Mouse (Mus musculus) layer of hippocampus, adult 8-10 months (tissue): ENCODE measurements around the gene Gpr161. TPM values are rescaled to one million over a fixed set of nuclear protein-coding genes. Genes with fewer than 3 reads are reported as not detected.

Experiments
- DNase-seq, 2 experiments: peaks; one replicate each; pipeline ENCODE4 v3.0.0; 2022; ENCODE audit warnings: low spot score in 2 of 2
- total RNA-seq, 4 experiments: library from RNA; stranded (reverse); gene quantifications; 2 replicates each; pipeline ENCODE4 v1.2.4; 2022

Gpr161 gene
- total RNA-seq = 10 to 100 TPM; 48.2 to 76.2 (median 62.3) TPM

DNA sequence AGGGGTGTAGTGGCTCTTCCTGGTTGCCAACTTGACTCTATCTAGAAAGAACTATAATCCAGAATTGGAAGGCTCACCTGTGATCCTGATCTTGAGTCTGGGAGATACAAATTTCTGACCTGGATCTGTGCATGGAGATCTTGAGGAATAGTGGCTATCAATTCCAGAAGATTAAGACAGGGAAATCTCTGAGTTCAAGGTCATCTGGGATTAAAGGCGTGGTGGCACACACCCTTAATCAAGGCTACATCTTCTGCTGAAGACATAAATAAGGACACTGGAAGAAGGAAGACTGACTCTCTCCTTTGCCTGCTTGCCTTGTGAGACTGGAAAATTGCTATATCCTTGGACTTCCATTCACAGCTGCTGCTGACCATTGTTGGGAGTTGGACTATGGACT lies at the start of gene Gpr161:
Gene Gpr161 (plus strand): TSS at position 301 of the 400 bp plus-strand sequence.
- no peak for DNase-seq

DNA sequence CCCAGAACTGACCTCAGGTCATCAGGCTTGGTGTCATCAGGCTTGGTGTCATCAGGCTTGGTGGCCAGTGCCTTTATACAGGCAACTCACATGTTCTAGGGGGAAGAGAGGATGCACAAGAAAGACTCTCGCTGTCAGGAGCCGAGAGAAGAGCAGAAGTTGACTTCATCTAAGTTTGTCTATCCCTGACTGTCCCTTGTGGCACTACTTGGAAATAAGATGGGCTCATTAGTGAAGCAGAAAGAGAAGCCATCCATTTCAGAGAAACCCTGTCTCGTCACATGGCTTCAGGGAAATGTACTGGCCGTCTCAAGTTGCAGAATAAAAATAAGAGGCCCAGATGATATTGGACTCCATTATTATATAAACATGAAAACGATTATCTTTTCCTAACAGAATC lies 49.0 kb upstream of the Gpr161 start:
- DNase-seq = no peak

DNA sequence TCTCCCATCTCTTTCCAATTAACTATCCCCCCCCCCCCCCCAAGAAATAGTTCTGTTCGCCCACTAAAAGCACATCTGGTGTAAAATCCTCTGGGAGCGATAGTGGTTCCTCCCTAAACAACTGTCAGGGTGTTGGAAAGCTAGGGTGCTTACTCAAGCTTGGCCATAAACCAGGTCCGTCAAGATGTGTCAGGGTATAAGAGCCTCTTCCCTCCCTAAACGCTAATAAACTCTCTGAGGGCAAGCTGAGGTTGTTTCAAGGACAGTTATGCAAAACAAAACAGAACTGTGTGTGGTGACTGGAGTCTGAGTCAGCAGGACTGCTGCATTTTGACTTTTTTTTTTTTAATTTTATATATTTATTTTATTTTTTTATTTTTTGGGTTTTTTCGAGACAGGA lies 48.5 kb upstream of the Gpr161 start:
- no peak for DNase-seq

DNA sequence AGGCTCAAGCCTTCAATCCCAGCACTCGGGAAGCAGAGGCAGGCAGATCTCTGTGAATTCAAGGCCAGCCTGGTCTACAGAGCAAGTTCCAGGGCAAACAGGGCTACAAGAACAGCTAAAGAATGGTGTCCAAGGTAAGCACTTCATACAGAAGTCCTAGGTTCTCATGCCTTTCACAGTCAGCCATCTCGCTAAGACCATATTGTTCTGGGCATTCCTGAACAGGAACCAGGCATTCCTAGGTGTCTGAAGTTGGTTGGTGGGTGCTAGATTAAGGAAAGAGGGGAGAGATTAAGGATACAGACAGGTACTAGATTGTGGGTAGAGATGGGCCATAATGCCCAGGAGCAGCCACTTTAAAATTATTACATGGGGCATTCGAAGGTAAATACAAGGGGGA lies 47.8 kb upstream of the Gpr161 start:
- DNase-seq = no peak

DNA sequence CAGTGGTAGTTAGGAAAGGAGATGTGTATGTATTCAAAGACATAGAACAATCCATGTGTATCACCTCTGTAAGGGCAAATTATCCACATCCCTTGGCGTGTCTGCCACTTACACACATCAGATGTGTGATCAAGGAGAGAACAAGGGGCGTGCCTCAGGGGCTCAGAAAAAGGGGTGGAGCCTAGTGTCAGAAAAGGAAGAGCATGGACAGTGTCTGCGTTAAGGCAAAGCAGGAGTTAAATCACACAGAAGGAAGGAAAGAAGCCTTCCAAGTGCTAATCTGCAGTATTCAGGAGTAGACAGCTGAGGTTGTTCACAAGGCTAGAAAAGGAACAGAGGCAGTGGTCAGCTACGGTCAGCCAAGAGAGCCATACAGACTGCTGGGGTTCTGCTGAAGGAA lies 46.7 kb upstream of the Gpr161 start:
- DNase-seq = no peak

DNA sequence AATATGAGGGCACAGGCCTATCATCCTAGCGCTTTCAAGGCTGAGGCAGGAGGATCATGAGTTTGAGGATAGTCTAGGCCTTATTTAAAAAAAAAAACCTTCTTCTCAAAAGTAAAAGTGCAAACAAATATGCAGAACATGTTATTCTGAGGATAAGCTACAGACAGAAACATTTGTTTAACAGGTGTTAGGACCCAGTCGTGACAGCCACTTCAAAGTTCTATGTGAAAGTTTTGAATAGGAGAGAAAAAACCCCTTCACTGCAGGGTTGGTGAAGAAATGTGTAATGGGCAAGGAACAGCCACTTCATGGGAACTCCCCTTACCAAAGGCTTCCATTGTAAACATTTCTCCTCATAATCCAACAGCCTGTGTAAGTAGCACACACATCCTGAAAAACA lies 45.0 kb upstream of the Gpr161 start:
- no peak for DNase-seq

DNA sequence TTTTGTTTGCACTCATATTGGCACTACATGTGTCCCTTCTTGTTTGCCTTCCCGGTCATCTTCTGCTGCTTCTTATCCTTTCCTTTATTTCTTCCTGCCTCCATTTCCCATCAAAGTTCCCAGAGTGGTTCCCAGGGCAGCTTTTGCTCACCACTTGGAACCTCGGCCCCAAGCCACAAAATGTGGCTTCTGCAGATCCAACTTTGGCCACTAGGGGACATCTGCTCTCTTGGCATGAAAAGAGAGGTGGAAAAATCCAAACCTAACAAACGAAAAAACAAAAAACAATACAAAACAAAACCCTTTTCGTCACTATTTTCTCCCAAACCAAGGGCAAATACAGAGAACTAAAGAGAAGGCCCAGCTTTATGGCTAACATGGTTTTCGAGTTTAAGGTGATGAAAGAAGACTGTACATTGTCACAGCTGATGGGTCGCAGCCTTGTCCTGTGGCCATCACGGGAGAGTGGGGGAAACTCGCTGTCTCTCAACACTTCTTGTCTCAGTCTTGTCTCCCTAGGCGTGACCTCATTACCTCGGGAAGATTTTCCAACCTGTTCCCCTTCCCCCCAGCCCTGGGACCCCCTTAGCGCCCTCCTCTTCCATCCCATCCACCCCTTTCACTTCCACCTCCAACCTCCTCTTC lies 43.4 kb upstream of the Gpr161 start:
- peak in 1 of 2 experiments; percentile 42 for DNase-seq

DNA sequence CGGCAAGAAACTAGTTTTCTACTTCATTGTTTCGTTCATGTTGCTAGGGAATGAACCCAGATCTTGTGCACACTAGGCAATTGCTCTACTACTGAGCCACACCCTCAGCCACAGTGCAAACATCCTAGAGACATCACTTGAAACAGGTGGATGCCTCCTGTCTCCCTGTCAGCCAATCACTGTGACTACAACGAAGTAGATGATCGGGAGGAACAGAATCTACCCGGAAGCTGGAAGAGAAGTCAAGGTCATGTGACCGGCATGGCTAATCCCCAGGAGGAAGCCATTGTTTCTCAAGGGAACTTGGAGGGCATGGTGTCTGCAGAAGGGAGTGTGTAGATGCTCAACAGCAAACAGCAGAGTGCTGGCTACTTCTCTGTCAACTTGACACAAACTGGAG lies 20.6 kb upstream of the Gpr161 start:
- DNase-seq = no peak

DNA sequence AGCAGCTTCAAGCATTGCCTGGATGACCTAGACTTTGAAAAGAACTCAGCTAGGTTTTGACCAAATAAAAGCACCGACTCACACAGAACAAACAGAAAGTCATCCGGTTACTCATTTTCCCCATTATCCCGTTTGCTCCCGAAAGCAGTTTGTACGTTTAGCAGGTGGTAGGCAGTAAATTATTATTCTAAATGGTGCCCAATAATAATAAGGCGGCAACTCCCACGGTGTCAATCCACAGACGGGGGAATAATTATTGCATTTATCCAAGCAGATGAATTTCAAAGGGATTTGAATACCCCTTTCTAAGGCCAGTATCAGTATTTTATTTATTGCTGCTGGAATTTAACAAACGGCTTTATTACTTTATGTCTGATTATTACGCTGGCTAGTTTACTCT lies 14.8 kb upstream of the Gpr161 start:
- no peak for DNase-seq

DNA sequence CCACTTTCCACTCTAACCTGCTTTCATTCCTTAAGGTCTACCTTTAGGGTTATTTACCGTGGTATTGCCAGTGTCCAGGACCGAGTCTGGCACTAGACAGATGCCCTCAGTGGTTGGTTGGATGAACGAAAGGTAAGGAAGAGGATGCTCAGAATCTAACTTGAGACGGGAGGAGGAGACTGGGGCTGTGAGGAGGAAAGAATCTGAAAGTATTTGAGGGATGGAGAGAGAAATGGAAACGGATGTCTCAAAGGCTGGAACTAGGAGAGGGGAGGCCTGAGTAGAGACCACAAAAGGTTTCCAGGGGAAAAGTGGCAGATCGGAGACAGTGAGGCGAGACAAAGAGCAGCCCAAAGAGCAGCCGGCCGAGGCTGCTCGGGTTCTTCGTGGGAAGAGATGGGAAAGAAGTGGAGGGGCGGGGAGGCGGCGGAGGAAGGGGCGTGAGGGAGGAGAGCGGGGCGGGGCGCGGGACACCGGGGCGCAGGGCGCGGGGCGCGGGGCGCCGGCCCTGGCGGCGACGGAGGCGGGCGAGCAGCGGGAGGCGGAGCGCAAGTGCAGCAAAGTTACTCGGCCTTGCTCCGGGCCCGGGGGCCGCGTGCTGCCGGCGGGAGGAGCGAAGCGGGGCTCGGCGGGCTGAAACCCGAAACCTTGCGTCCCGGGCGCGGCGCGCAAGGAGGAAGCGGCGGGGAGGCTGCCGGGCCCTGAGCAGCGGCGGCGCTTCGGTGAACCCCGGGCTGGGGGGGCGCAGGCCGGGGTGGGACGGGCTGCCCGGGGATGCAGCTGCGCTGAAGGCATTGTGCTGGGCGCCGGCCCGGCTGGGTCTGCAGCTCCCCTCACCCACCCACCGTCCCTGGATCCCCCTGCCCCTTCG lies 14.0 kb upstream of the Gpr161 start:
- no peak for DNase-seq

DNA sequence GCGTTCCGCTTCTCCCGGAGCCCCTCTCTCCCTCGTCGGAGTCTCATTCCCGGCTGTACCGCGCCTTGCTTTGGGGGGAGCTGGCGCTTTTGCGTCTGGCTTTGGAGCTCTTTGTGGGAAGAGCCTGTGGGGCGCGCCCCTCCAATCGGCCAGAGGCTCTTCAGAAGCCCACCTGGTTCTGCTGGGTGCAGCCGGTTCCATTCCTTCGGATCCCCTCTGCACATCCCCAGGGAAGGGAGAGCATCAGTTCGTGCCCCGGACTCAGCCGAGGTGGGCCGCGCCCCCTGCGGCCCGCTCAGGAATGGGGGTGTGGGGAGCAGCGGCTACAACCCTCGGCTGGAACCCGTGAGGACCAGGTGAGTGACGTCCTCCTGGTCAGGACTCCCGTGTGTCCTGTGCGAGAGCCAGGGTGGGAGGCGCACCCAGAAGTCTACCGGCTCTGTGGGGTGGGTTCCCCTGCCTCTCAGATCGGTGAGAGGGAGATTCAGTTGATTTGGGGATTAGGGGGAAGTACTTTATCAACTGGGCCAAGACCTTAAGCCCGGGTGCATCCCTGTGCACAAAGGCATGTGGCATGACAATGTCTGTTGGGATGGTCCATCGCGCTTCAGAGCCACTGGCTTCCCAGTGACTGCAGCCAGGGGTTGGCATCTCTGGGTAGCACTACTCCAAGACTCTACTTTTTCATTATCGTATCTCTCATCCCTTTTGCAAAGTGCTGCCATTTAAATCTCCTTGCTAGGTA lies 13.2 kb upstream of the Gpr161 start:
- no peak for DNase-seq

DNA sequence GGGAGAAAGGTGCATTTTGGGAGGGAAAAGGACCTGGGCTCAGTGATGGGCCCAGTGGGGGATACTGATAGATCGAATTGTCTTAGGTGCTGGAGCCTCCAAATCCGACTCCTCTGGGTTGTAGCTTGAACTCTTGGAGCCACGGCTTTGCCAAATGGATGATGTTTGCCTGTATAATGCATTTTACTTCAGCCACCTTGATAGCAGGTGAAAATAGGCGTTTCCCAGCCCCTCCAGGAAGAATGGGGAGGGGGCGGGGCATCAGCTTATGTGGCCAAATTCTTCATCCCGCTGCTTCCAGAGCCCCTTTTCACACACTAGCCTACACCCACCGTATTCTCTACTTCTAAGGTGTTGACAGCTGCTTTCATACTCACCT lies 12.6 kb upstream of the Gpr161 start:
- DNase-seq = no peak

DNA sequence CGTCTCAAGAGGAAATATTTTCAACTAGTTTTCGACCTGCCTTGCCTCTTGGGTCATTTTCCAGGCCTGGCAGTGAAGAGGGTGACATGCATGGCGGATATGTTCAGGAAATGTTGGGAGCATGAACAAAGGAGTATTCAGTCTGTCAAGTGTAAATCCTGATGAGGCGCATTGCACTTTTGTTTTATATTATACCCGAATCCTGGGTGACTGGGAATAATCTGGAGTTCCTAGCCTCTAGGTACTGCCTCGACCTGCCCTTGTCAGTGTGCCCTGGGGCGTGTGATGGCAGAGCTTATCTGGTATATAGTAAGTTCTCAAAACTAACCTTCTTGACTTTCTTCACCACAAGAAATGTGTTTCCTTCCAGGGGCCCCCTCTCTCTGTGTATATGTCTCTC lies 11.5 kb upstream of the Gpr161 start:
- no peak for DNase-seq

DNA sequence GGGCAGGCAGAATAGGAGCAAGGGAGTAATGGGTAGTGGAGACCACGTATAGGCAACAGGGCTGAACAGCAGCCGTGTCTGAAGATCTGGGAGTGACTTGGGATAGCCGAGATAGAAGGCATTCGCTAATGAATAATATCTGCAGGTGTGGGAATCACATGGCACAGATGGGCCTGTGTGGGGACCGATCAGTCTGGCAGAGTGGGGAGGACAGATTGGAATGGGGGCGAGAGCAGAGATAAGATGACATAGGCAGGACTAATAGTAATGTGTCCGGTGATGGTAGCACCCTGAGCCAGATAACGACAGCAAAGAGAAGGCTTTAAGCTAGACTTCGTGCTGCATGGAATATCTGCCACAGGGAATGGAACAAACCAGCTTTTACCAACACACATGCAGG lies 7.4 kb upstream of the Gpr161 start:
- DNase-seq = peak; percentile 53 to 54

DNA sequence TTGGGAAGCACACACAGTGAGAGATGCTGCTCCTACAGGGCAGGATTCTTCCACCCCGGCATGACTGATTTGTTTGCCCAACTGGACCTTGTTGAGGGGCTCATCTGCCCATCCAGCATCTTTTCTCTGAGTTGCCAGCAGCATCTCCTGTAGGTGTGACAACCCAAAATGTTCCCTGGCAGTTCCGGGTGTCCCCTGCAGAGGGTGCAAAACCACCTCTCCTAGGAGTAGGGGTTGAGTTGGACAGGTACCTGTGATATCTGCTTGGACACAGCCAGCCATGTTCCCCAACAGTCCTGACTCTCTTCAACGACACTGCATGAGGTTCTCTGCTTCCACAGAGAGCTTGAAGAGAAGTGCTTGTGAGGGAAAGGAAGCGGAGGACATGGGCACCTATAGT lies 5.8 kb upstream of the Gpr161 start:
- no peak for DNase-seq

DNA sequence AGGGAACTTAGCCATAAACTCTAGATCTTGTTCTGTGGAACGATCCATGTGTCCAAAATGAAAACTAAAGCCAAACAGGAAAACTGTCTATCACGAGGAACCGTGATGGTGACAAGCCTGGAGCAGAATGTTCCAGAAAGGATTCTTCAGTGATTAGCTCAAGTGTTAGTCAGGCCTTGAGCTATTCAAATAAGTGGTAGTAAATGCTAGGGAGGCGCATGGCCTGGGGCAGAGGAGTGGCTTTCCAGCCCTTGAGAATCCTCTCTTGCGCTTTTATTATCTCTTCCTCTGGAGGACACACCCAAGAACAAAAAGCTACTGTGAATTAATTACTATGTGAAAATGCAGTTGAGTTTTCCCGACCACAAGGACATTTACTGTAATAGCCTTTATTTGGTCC lies 4.0 kb upstream of the Gpr161 start:
- no peak for DNase-seq

DNA sequence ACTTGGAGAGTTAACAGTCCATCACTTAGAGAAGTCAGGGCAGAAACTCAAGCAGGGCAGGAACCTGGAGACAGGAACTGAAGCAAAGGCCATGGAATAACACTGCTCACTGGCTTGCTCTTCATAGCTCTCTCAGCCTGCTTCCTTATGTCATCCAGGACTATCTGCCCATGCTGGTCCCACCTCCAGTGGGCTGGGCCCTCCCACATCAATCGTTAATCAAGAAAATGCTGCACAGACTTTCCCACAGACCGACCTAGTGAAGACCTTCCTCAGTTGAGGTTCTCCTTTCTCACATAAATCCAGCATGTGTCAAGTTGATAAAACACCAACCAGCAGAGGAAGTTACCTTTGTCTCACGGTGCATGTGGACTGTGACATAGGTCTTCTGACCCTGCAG lies 5.5 kb downstream of the Gpr161 start:
- DNase-seq = no peak

DNA sequence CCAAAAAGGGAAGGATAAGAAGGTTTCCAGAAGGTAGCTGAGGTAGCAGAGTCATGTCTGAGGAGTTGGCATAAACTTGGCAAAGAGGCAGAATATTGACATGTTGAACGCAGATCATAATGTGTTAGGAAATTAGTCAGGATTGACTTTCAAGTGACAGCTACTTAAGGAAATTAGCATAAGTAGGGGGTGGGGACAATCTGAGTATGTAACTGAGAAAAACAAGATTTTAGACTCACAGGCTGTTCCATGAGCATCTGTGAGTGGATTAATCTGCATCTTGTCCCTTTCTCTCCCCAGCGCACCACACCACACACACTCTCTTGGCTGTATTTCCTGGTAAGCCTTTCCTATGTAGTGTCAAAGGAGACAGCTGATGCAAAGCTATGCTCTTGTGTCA lies 6.0 kb downstream of the Gpr161 start:
- DNase-seq = no peak

DNA sequence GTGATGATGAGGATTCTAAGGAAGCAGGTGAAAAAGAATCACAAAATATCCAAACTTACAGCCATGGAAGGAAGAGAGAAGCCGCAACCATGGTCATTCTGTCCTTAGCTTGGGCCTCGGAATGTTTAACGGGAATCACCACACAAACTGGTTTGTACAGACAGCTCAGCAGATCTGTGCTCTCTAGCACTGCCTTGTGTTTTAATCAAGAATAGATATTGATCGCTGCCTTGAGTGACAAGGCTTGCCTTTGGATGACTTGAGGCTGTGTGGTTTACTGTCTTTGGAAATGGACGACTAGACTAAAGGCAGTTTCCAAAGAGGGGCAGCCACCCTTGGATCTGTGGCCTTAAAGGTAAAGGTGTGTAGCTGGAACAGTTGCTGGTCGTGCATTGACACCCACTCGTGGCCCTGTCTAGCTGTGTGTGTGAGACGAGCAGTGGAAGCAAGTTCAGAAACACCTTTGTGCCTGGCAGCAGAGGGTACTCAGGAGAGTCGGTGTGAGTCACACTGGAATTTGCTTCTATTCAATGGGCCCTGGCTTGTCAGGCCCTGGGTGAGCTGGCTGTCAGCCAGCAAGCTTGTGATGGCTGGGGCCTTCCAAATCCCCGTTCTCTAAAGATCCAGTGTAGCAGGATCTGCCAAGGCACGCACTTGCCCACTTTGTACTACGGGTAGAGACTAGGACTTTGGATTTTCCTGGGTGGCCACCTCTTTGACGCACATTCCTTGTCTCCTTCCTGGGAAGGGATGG lies 7.0 kb downstream of the Gpr161 start:
- no peak for DNase-seq

DNA sequence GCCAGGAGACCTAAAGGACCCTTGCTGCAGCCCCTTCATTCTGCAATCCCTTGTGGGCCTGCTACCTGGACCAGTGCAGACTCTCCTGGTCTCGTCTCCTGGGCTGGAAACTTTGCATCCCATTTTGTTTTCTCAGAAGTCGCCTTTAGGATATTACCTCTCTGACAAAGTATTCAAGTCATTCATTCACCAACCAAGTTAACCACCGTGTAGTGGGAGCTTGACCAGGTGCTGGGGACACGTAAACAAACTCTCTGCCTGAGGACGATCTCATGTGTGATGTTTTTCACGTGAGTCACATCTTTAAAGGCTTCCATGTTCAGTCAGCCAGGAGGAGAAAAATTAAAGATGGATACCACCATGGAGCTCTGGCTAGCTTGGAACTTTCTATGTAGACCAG lies 7.6 kb downstream of the Gpr161 start:
- DNase-seq = no peak

DNA sequence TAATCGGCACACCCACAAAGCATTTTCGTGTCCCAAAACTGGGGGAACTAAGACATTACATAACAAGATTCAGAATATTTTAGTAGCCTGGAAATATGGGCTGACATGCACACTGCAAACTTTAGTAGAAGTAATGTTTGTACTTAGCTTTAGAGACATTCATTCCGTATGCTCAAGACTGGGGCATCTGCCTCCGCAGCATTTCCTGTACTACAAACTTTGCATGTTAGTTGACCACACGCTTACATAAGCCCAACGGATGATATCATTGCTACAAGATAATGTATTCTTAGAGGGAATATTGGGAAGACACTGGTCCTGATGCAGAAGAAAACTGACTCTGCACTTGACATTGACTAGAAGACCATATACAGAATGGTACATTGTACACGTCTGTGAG lies 8.8 kb downstream of the Gpr161 start:
- DNase-seq = peak in 1 of 2 experiments; percentile 59

DNA sequence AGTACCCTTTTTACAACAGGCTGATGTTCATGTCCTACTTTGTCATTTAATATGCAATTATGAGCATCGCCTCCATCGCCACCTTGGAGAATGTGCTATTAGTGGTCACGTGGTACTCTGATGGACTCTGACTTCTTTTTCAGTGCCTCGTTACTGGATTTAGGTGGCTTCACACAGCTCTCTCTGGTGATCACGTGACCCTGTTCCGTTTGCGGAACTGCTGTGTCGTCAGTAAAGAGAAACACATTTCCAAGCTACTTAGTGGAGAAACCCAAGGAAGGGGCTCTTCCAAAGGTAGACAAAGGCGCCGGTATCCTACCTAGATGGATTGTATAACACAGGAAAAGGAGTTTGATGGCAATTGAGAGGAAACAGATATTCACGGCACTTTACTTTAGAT lies 12.6 kb downstream of the Gpr161 start:
- no peak for DNase-seq
